Mouse (Mus musculus): ENCODE measurements at regions not wholly inside any gene's neighbourhood (a gene's known extent, or its start where the extent isn't known, plus 50 kb on each side); places are given as distances from the start of the nearest gene placed in this dataset.

DNA sequence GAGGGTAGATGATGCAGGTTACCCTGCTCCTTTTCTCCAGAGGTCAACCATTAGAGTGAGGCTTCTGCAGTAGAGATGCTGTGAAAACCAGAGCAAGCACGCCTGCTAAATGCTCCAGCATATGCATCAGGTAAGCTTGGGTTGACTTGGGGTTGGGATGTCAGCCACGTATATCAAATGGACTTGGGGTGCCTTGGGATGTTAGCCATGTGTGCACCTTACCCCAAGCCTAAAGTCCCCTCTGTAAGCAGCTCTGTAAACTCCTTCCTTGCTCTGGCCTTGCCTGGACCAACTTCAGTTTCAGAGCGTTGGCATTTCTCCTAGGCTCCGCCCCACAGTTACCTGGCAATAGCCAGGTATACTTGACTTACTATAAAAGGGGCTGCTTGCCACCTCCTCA lies 155.3 kb upstream of the Tmtc1 start:
- no peak for DNase-seq (ENCODE audit: low spot score)

DNA sequence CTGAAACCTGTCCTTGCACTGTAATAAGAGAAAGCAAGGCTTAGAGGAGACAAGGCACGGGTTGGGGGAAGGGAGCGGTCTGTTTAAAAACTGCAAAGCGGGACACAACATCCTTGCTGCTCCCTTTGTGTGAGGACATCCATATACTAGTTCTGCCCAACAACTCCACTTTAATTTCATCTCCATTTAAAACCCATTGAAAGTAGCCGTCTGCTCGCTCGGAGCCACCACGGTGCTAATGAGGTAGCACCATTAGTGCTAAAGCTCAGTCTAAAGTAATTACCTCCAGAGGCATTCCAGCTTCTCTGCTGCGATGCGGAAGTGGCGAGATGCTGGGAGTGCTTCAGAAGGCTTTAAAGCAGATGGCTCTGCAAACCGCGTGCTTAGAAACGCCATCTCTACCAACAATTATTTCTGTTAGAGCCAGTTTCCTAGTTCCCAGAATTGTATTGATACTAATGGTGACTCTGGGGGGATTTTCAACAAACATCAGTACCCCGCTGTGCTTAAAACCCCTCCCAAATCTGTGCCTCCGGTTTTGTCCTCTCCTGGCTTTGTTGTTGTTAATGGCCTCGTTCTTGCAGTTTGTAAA lies 154.7 kb upstream of the Tmtc1 start:
- DNase-seq (ENCODE audit: low spot score) = no peak

DNA sequence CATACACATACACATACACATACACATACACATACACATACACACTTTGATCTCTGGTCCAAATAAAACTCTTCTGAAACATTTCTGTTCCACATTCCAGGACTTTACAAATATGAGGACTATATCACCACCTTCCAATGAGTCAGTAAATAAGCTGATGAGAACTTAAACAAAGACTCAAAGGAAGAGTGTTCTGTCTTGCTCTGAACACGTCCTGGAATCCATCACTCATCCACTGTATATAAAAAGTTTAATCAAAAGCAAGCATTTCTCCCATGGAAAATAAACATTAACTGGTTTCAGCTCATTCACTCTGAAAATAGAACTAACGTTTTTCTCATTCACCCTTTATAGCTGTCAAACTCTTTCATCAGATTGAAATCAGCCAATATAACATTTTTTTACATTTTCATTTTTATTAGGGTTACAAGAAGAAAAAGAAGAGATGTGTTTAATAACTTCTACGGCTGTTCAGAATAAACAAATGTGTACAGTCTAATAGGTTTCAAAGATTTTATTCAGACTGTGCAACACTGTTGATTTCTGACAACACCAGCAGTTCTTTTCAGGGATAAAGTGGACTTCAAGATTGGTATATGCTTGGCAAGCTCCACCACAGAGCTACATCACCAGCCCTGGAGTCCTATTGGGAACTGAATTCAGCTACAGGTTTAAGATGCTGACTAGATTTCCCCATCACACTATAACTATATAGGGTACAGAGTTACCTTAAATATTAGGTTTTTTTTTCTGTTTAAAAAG lies 151.0 kb upstream of the Tmtc1 start:
- DNase-seq (ENCODE audit: low spot score) = no peak

GRCm38 (mm10) chr6:148588971-148589370 lies 144.8 kb upstream of the Tmtc1 start:
- DNase-seq (ENCODE audit: low spot score) = no peak

- DNase-seq (ENCODE audit: low spot score) = no peak
Measured at GRCm38 (mm10) chr6:148586439-148587321, 142.5 kb upstream of the Tmtc1 start.

GRCm38 (mm10) chr6:148584126-148584525 lies 139.9 kb upstream of the Tmtc1 start:
- DNase-seq (ENCODE audit: low spot score) = no peak

GRCm38 (mm10) chr6:148578281-148578680 lies 134.1 kb upstream of the Tmtc1 start:
- no peak for DNase-seq (ENCODE audit: low spot score)

GRCm38 (mm10) chr6:148577663-148578062 lies 133.5 kb upstream of the Tmtc1 start:
- DNase-seq (ENCODE audit: low spot score) = no peak

DNA sequence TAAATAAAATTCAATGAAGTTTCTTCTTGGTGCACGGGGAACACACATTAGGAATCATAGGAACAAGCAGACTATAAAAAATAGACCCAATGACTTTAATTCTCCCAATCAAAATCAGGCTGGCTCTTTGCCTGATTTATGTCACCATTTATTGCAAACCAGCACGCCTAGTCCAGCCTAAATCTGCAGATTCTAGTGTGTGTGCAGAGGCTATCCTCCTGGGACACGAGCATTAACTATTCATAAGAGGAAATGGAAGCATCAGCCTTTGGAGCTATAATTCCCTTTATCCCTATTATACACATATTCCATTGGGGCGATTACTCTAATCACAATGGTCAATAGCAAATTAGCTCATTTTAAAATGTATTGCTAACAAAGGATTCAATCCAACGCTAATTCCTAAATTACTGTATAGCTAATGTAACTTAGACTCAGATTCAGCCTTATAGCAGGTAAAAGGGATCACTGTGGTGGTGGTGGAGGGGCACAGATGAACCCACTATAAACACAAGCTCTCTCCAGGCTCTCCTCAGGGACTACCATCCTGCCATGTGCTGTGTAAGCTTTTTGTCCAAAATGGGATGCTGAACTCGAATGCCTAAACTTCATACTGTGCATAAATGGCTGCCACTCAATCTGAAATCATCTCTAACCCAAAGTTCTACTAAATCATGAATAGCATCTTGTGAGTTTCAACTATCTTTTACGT lies 130.7 kb upstream of the Tmtc1 start:
- DNase-seq (ENCODE audit: low spot score) = no peak

- no peak for DNase-seq (ENCODE audit: low spot score)
Measured at GRCm38 (mm10) chr6:148572201-148572600, 128.0 kb upstream of the Tmtc1 start.

GRCm38 (mm10) chr6:148571651-148572050 lies 127.5 kb upstream of the Tmtc1 start:
- DNase-seq (ENCODE audit: low spot score) = no peak

- no peak for DNase-seq (ENCODE audit: low spot score)
Measured at GRCm38 (mm10) chr6:148564146-148564545, 120.0 kb upstream of the Tmtc1 start.

DNA sequence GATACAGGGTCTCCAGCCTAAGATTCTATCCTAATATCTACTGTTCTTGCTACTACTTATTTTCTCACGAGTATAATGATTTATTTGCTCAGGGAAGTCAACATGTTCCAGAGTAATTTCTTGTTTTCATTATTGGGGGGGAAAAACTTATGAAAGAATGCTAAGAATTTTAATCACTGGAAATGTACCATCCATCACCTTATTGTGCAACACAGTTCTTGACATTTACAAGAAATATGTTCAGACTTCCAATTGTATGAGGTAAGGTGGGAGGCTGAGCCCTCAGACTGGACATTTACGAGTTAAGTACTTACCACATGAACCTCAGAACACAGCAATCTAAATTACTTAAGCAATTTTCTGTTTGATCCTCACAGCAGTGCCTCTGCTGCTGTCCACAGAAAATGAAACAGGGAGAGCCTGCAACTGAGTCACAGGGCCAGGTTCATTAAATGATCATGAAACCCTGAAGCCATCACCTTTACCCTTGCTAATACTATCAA lies 118.1 kb upstream of the Tmtc1 start:
- no peak for DNase-seq (ENCODE audit: low spot score)

- DNase-seq (ENCODE audit: low spot score) = no peak
Measured at GRCm38 (mm10) chr6:148556484-148556871, 112.3 kb upstream of the Tmtc1 start.

DNA sequence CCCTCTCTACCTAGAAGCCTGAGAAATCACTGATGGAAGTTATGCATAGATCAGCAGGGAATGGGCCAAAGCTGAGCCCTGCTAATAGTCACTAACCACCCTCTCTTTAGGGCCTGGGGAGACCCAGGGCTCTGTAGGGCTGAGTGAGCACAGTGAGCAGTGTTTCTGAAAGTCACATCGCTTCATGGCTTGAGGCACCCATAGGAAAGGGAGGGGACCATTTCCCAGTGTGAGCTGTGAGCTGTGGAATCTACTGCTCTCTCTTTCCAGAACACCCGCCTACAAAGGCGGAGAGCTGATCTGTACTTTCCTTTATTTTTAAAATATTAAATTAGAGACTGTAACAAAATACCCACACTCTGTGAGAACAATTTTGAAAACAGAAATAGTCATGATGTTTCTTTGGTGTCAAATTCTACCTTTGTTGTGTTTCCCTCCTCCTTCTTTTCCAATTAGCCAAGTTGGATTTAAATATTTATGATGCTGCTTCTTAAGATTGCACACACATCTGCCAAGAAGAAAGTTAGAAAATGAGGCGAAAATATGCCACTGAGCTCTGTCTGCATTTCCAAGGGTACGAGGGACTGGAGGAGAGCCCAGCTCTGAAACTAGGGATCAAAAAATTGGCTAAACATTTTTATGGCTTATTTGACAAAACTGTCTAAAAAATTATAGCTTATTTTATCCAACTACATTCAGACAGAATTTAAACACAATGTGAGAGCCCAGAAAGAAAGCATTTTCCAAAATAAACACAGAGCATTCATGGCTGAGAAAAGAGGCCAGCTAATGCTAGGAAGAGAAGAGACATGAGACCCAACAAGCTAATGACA lies 111.7 kb upstream of the Tmtc1 start:
- no peak for DNase-seq (ENCODE audit: low spot score)

- no peak for DNase-seq (ENCODE audit: low spot score)
Measured at GRCm38 (mm10) chr6:148554463-148554862, 110.3 kb upstream of the Tmtc1 start.

GRCm38 (mm10) chr6:148553616-148554015 lies 109.4 kb upstream of the Tmtc1 start:
- DNase-seq (ENCODE audit: low spot score) = no peak

DNA sequence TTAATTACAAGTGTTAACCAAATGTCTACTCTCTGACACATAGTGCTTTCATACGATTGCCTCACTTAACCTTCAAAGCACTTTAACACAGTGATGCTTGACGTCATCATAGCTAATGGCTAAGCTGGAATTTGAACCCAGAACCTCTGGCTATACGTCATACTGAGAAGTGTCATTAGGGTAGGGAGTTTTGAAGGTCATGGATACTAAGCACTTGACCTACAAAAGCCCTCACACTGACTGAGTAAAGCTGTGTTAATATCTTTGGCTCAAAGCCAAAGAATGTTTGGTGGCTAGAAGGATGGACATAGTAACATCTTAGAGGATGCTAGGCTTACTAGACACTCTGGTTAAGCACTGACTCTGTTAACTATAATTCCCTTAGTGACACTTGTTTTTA lies 106.9 kb upstream of the Tmtc1 start:
- no peak for DNase-seq (ENCODE audit: low spot score)

DNA sequence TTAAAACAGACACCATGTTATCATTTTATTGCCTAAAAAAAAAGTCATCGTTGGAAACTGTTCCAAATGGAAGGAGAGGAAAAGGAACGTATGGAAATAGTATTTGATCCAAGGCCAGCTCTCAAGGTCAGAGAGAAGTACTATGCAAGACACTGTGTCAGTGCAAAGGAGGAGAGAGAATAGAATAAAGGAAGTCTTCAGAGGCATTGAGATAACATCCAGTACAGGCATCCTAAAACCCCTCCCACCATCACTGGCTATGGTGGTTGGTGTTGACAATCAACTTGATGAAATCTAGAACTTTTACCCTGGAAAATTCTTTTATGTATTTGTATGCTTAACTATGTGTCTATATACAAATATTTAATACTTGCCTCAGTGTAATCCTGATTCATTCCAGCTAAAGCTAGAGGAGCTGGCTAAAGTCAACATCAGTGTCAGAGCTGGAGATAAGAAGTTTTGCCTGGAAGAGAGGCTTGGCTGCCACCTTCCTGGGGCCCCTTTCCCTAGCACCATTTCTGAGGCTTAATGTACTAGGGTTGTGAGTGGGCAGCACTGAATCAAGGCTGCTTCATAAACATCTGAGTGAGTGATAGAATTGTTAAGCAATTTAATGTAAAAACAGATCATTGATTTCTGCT lies 104.1 kb upstream of the Tmtc1 start:
- DNase-seq (ENCODE audit: low spot score) = no peak

DNA sequence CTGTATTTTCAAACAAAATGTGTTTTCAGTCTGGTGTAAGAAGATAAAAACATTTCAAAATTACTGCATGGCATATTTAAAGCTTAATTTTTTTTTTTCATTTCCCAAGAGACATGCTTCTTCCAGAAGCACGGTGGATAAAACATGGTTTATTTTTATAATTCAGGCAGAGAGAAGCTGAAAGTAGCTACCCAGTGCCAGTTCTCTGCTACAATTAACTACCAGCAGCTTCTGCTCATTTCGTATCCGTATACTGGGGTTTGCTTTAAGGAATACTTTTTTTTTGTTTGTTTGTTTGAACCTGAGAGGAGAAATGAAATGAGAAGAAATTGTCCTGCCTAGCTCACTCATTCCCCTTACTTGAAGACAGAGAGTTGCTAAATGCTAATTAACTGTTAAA lies 98.9 kb upstream of the Tmtc1 start:
- no peak for DNase-seq (ENCODE audit: low spot score)

- DNase-seq (ENCODE audit: low spot score) = no peak
Measured at GRCm38 (mm10) chr6:148541981-148542380, 97.8 kb upstream of the Tmtc1 start.
